In genomic region chr1:69729031-69729679, GRCm38 (mm10) we compare ENCODE assay signal across 10 mouse cellular contexts. TPM values are rescaled to one million over a fixed set of nuclear protein-coding genes. Genes with fewer than 3 reads are reported as not detected.
A peak's percentile ranks its signal among the peaks of the same experiment; 100 is the strongest.
DNase-seq lines count a peak whose midpoint lies in the region; ATAC-seq and TF ChIP-seq lines count a peak whose summit lies in the region.
"Had no signal": no experiment of that assay in that cellular context is flagged by ENCODE, and none has a peak within 500 bp of the region (broad histone marks: within the 10 kb centered on the region; RNA-seq: fewer than 3 reads in every experiment).

No protein-coding gene starts in this region.

- H3K4me1 ChIP-seq in embryonic facial prominence, embryonic 13.5 days: no peaks in the 10 kb centered on the region
- peaks cover 11% of the 10 kb centered on the region for H3K4me1 ChIP-seq in hindbrain, embryonic 13.5 days (replicated peaks)
- no peaks in the 10 kb centered on the region for H3K4me1 ChIP-seq in neural tube, embryonic 12.5 days

- H3K36me3 ChIP-seq in embryonic facial prominence, embryonic 13.5 days: no peaks in the 10 kb centered on the region
- H3K36me3 ChIP-seq in hindbrain, embryonic 13.5 days: no peaks in the 10 kb centered on the region
- no peaks in the 10 kb centered on the region for H3K36me3 ChIP-seq in neural tube, embryonic 12.5 days

- no peaks in the 10 kb centered on the region for H3K9me3 ChIP-seq in embryonic facial prominence, embryonic 13.5 days
- H3K9me3 ChIP-seq in hindbrain, embryonic 13.5 days: no peaks in the 10 kb centered on the region
- H3K9me3 ChIP-seq in neural tube, embryonic 12.5 days: no peaks in the 10 kb centered on the region

- TF ChIP-seq CTCF in gastrocnemius, adult 2 months (IDR thresholded peaks at IDR 0.05): no peak

- no peaks in the 10 kb centered on the region for H3K27me3 ChIP-seq in embryonic facial prominence, embryonic 13.5 days
- H3K27me3 ChIP-seq in hindbrain, embryonic 13.5 days: no peaks in the 10 kb centered on the region
- no peaks in the 10 kb centered on the region for H3K27me3 ChIP-seq in neural tube, embryonic 12.5 days (replicated peaks)

- H3K9ac ChIP-seq in embryonic facial prominence, embryonic 13.5 days: no peak overlapping the region
- no peak overlapping the region for H3K9ac ChIP-seq in hindbrain, embryonic 13.5 days
- no peak overlapping the region for H3K9ac ChIP-seq in neural tube, embryonic 12.5 days

- ATAC-seq in embryonic facial prominence, embryonic 13.5 days (ENCODE audit: insufficient number of reproducible peaks, insufficient read depth, low FRiP score, low TSS enrichment, low read depth): peak; percentile 72; the same call in 1 of the 2 replicates
- ATAC-seq in hindbrain, embryonic 13.5 days (ENCODE audit: low FRiP score): peak; percentile 69; the same call in 1 of the 2 replicates
- 0 out of 2 replicates have a peak, but pooled peaks have one; percentile 48 for ATAC-seq in neural tube, embryonic 12.5 days (ENCODE audit: low FRiP score, low read depth)

- H3K4me2 ChIP-seq in embryonic facial prominence, embryonic 13.5 days: no peak overlapping the region
- no peak overlapping the region for H3K4me2 ChIP-seq in hindbrain, embryonic 13.5 days
- H3K4me2 ChIP-seq in neural tube, embryonic 12.5 days (replicated peaks): no peak overlapping the region

- H3K27ac ChIP-seq in embryonic facial prominence, embryonic 13.5 days: peak overlapping the region; percentile 16; the same call in 1 of the 2 replicates
- peak overlapping the region; percentile 66 for H3K27ac ChIP-seq in hindbrain, embryonic 13.5 days
- no peak overlapping the region for H3K27ac ChIP-seq in neural tube, embryonic 12.5 days
- H3K27ac ChIP-seq in gastrocnemius, adult 2 months: no peak overlapping the region
- H3K27ac ChIP-seq: stomach, postnatal 0 days had no signal

- H3K4me3 ChIP-seq in embryonic facial prominence, embryonic 13.5 days: no peak overlapping the region
- no peak overlapping the region for H3K4me3 ChIP-seq in hindbrain, embryonic 13.5 days
- no peak overlapping the region for H3K4me3 ChIP-seq in neural tube, embryonic 12.5 days
- H3K4me3 ChIP-seq in gastrocnemius, adult 2 months: no peak overlapping the region

- DNase-seq in brain, embryonic 18.5 days (ENCODE audit: low read depth, low spot score): peak; percentile 10
- DNase-seq in heart, adult 9 months (ENCODE audit: low spot score in 2 of 2): no peak
- no peak for DNase-seq in gastrocnemius, adult 2 months
- DNase-seq in left cerebral cortex, adult 8-10 months (ENCODE audit: low spot score in 2 of 2): no peak
- DNase-seq: heart, adult 18-20 months; kidney, postnatal 14 days had no signal

- intact Hi-C loops in gastrocnemius, adult 2 months (cut with DNase I): no loop called here

- 29% methylated on average over 5 of the region's 5 CpGs for WGBS in embryonic facial prominence, embryonic 13.5 days
- 22% methylated on average over 5 of the region's 5 CpGs for WGBS in hindbrain, embryonic 13.5 days
- WGBS in neural tube, embryonic 12.5 days: 28% methylated on average over 5 of the region's 5 CpGs

RNA-seq across cellular contexts. Expression of gene Ikzf2, which starts 42.1 kb away (rescaled TPM):
- 9.0 and 9.6 TPM in 2 replicates for polyA plus RNA-seq in embryonic facial prominence, embryonic 13.5 days (2015; fragmentation: Nextera tagmentation; extraction: Ambion mirVana)
- 3.7 and 4.3 TPM in 2 replicates for polyA plus RNA-seq in hindbrain, embryonic 13.5 days (2015; fragmentation: Nextera tagmentation; extraction: Ambion mirVana)
- polyA plus RNA-seq in neural tube, embryonic 12.5 days (2016; fragmentation: Nextera tagmentation; extraction: Ambion mirVana): 3.8 and 3.9 TPM in 2 replicates
- 10 to 100 TPM; 15.0 to 24.4 TPM for total RNA-seq in gastrocnemius, adult 2 months (2021)
- 10 to 100 TPM in 1 of 4 experiments, 1 to 10 TPM in 3; 4.4 to 10.7 (median 7.2) TPM for total RNA-seq in left cerebral cortex, adult 8-10 months (2022)

Comparison
In these comparisons a context has a peak if more than half of its experiments do, and no peak if none do; other contexts are left out.
1. H3K27ac ChIP-seq: peak in embryonic facial prominence, embryonic 13.5 days (single experiment) and hindbrain, embryonic 13.5 days (single experiment); none in neural tube, embryonic 12.5 days (single experiment) and gastrocnemius, adult 2 months (single experiment).
2. Peak in every context shown above with its lines, with median percentiles within 50 percentile points of each other: ATAC-seq.